Mouse (Mus musculus) MN1 (cell line): ENCODE results near the gene Ak2.
A peak's percentile ranks its signal among the peaks of the same experiment; 100 is the strongest.

Source experiments
- DNase-seq: peaks from one replicate; pipeline ENCODE4 v3.0.0-alpha.2; 2016; ENCODE audit warnings: low spot score

Gene Ak2

DNA sequence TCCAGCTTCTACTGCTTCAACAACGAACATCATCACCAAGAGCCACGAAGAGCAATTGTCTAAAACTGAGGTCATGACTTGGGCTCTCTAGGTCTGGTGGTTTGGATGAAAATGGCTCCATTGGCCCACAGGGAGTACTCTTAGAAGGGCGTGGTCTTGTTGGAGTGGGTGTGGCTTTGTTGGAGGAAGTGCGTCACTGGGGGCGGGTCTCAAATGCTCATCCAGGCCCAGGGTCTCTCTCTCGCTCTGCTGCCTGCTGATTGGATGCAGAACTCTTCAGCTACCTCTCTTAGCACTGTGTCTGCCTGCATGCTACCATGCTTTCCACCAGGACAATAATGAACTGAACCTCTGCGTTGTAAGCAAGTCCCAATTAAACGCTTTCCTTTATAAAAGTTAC lies 17.1 kb upstream of the Ak2 start:
- no peak for DNase-seq

DNA sequence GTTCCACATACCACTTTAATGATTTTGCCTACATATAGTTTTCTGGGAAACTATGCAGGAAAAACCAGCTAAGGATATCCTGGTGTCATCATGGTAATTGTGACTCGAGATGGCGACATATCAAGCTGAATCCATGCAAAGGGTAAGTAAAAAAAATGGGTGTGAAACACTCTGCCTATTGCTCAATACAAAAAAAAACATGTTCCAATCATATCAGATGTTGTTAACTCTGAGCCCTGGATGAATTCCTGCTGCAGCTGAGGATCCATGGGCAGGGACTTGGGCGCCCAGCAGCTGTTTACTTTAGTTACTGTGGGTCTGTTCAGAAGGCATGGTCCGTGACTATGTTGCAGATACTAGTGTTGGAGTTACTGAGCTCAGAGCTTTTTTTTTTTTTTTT lies 15.2 kb upstream of the Ak2 start:
- DNase-seq: no peak

DNA sequence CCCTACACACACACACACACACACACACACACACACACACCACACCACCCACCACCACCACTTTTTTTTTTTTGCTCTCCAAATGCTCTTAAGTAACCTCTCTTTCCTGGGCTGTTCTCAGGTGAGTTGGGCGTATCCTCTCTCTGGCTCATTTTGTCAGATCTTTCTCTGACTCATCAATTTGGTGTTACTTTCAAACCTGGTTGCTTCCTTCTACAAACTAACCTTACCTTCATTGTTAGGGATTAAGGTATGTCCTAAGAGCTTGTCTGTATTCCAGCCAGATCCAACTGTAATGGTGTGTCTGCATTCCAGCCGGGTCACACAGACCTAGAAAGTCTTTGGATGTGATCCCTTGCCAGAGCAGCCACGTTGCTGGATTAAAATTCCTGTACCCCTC lies 14.5 kb upstream of the Ak2 start:
- DNase-seq: no peak

DNA sequence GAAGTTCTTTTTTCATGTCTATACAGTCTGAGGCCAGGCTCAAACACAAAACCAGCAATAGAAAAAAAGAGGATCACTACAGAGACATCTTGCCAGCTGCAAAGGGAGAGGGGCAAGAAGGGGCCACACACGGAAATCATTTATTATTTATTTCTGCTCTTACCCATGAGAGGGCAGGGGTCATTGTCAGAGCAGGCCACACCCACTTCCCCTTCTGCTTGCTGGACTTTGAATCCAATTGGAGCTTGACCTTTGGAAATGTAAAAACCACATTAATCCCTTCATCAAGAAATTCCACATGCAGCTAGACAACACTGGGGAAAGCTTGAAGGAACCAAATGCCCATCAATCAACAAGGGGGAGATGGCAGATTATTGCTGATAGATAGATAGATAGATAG lies 13.1 kb upstream of the Ak2 start:
- no peak for DNase-seq

DNA sequence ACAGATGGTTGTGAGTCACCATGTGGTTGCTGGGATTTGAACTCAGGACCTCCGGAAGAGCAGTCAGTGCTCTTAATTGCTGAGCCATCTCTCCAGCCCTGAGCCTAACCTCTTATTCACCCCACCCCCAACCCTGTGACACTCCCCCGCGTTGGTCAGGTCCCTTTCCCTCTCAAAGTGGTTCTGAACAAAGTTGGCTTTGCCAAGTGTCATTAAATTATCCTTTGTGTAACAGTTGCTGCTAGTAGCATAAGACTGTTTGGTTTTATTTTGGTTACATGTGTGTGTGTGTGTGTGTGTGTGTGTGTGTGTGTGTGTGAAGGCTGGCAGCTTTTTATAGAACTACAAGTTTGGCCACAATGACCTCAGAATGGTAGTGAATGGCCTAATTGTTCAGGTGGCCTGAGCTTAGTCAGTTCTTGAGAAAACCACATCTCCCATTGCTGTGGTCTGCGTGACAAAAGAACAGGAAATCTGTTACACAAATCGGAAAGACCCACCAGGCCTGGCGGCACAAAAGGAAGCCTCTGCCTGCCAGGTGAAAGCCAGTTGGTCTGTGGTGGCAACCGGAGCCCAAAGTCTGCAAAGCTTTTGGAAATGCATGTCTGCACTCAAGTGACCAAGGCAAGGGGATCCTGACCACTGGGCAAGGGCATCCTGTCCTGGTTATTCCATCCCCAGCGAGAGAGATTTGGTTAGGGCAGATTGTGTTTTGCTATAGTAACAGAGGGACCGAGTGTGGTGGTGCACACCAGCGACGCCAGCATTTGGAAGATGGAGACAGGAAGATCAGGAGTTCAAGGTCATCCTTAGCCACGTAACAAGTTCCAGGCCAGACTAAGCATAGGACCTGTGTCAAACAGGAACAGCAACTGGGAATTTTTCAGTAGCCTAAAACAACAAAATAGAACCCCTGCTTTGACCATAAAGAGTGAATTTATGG lies 10.6 kb upstream of the Ak2 start:
- DNase-seq: no peak

DNA sequence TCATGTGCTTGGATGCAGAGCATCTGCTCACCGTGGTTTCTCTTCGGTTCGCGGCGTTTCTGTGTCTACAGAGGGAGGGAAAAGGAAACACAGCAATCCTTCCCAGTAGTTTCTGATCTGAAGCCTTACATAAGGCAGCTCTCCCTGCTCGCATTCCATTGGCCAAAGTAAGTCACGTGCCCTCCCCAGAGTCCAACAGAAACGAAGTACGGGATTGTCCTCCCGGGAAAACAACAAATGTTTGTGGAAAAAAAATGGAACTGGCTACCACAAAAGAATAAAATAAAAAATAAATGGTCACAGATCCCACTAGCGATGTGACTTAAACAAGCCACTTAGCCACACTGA lies 10.0 kb upstream of the Ak2 start:
- DNase-seq: no peak

DNA sequence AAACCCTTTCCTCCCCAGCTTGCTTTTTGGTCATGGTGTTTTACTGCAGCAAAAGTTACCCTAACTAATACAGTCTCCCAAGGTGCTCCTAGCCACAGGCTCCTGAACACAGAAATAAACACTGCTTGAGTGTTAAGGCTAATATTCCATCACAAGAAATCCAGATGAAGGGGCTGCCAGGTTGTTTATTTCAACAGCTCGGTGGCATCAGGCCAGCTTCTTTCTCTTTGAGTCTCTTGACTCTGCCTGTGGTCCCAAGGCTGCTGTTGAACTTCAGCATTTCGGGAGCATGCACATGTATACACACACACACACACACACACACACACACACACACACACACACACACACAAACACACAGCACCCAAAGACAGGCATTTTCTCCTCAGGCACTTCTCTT lies 8.6 kb upstream of the Ak2 start:
- DNase-seq: no peak

DNA sequence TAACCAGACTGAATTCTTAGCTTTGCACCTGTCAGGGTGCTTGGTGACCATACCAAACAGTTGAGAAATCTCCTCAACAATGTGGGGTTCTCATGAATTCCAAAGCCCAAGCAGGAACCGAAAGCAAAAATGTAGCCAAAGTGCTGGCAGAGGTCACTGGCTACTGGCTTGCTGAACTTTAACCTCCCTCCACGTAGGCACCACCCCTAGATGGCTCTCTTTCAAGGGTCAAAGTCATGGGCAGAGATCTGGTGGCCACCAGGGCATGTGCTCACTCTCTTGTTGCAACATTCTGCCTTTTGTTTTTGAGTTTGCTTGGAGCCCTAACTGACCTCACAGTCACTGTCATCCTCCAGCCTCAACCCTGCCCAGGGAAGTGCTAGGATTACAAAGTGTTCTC lies 8.1 kb upstream of the Ak2 start:
- DNase-seq: no peak

DNA sequence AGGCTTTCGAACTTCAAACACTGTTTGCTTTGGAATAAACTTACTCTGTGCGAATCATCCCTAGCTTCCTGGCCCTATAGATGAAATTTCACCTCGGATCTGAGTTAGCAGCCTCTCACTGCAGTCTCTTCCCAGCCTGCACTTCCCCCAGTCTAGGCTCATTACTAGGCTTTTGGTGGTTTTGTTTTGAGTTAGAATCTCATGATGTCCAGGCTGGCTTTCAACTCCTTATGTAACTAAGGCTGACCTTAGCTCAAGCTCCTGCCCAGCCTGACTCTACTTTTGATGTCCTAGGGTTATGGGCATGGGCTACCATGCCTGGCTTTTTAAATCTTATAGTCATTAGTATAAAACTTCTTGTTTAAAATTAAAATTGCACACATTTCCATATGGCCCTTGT lies 7.2 kb upstream of the Ak2 start:
- no peak for DNase-seq

DNA sequence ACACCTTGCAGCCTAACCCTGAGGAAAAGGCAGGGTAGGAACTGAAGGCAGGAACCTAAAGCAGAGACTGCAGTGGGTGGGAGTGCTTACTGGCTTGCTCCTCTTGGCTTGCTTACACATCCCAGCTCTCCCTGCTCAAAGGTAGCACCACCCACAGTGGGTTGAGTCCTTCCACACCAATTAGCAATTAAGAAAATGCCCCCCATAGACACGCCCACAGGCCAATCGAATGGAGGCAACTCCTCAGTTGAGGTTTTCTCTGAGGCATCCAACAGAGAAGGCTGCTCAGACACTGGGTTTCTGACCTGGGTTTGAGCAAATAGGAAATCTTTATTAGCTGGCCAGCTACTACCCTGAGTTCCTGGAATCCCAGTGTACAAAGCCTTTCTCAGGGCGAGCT lies 2.8 kb upstream of the Ak2 start:
- no peak for DNase-seq

DNA sequence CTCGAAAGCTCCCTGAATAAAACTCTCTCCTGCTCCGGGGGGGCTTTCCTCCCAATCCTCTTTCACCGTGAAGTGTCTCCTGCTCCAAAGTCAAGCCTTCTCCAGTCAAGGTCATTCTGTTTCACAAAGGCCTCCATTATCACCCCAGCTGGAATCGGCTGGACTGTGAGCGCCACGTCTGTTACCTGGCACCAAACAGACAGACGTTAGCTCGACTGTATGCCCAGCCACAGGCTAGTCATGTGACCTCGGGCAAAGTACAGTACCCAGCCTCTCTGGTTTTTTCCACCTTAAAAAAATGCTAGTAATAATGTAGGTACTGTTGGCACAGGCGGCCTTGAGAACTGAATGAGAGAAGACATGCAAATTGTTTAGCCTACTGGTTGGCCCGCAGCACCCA lies 2.1 kb upstream of the Ak2 start:
- no peak for DNase-seq

DNA sequence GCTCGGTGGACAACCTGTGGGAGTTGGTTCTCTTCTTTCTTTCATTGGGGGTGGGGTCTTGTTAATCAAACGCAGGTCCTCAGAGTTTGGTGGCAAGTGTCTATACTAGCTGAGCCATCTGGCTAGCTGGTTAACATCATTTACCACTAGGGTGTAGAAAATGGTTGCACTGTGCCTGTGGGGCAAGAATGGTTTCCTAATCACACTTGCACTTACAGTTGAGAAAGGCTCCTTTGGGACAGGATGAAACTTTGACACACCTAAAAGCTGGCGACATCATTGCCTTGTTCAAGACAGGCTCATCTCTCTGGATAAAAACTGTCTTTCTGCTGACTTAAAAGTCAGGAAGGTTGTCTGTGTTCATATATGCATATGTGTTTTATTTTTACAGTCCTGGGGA lies 418 bp downstream of the Ak2 start:
- DNase-seq: no peak

DNA sequence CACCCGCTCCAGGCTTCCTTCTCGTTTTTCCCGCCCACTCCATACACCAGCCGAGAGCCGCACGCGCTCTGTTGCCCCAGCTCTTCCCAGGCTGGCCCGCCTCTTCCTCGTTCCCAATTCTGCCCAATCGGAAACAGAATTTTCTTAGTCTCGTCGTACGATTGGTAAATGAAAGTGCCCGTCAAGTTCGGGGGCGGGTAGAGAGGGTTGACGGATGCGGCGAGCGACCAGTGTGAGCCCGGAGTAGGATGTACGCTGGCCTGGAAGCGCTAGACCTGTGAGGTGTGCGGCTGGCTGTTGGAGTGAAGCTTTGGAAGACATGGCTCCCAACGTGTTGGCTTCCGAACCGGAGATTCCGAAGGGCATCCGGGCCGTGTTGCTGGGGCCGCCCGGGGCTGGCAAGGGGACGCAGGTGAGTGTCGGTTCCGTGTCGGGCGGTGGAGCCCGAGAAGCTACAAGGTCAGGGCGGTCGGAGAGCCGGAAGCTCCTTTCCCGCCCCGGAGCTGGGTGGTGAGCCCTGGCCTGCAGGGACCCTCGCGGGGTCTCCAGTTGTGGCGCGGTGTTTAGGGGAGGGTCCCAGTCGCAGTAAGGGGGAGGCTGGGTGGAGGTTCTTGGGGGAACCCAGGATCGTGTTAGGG lies 1.4 kb downstream of the Ak2 start:
- peak; percentile 99 for DNase-seq

DNA sequence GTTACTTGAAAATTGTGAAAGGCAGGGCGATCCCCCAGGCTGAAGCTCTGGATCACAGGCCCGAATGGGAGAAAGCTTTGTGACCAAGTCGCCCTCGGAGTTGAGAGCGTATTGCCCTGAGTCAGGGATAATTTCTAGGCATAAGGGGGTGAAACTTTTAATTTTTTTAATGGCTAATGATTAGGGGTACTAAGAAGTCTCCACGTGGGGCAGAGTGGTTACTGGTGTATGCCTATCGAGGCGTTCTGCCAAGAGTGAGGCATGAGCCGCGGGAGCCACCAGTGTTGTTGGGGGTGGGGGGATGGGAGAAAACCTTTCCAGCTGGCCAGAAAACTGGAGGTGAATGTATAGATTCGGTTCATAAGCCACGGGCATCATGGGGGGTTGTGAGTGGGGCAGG lies 1.9 kb downstream of the Ak2 start:
- peak; percentile 67 for DNase-seq

DNA sequence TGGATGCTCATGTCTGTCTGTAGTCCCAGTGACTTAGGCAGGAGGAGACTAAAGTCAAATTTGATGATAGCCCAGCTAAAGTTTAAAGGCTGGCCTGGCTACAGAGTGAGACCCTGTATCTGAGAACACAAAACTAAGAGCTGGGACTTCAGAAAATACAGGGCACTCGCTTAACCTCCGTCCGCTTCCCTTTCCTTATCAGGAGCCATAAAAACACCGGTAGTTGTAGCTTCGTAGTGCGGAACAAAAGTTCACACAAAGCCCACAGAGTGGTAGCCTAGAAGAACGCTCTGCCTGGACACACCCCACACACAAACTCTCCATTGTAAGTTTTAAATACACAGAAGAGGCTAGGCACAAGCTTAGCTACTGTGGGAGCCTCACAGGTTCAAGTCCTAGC lies 3.5 kb downstream of the Ak2 start:
- no peak for DNase-seq

DNA sequence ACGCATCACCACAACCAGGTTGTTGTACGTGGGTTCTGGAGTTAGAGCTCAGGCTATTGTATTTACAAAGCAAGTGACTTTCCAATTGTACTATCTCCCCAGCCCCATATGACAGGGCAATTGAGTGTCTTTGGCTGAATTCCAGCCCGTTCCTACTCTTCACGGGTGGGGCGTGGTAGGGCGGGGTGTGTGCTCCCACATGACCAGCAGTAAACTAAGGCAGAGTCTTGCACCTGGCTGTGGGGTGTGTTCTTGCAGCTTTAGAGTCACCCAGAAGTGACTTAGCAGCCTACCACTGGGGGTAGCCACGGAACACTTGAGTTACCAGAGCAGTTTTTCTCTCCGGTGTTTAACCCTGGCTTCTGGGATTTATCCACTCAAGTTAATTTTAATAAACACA lies 5.5 kb downstream of the Ak2 start:
- DNase-seq: peak; percentile 66

DNA sequence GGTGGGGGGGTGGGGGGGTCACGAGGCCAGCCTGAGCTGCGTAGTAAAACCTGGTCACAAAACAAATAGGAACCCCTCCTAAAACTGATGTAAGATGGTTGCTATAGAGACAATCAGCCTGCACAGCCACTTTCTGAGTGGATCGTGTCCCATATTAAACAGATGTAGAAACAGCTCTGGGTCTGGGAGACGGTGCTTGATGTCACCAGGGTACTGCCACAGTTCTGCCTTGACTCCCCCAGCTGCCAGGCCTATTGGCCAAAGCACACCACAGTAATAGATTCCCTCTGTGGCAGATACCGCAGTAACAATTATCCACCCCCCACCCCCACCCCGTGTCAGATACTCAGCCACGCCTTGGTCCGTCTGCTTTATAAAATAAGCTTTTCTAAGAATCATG lies 6.6 kb downstream of the Ak2 start:
- peak; percentile 79 for DNase-seq

DNA sequence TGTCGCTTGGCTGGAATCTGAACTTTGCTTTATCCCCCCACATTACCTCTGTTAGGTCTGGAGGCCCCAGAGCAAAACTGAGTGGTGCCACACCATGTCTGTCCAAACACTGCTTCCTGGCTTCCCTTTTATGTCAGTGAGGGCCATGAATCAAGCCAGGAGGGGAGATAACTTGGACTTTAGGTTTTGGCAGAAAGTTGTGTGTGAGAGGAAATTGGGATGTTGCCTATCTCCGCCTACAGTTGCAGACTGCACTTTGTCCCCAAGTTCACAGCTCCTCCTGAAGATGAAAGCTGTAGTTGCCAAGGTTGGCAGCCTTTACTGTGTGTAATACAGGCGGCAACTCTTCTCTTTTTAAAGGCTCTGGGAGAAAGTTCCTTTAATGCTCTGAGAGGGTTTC lies 9.0 kb downstream of the Ak2 start:
- no peak for DNase-seq

DNA sequence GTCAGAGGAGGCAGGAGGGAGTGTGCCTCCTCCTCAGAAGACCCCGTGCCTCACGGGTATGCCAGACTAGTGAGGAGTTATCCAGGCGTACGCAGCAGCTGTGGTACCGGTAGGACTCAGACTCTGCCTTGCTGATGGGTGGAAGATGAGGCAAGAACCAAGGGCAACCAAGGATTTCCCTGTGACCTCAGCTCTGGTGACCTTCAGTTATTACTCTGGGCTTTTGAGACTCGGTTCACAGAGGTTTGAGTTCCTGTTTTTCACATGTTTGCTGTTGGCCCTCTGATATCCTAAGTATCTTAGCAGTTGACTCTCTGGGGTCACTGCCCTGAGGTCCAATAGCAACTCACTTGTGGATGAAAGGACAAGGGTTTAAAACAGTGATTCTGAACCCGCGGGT lies 12.0 kb downstream of the Ak2 start:
- no peak for DNase-seq

DNA sequence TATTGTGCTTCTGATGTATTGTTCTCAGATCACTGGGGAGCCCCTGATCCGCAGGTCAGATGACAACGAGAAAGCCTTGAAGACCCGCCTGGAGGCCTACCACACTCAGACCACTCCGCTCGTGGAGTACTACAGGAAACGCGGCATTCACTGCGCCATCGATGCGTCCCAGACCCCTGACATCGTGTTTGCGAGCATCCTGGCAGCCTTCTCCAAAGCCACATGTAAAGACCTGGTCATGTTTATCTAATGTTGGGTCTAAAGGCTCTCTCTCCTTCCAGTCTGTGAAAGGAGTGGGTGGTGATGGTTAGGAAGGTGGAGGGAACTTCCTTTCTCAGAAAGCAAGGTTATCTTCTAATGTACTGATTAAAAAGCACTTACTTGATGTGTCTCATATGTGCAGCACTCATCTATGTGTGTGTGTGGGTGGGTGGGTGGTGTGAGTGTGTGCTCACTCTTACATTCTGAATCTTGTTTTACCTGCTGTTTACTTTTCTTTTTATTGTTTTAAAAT lies 16.3 kb downstream of the Ak2 start:
- DNase-seq: no peak

DNA sequence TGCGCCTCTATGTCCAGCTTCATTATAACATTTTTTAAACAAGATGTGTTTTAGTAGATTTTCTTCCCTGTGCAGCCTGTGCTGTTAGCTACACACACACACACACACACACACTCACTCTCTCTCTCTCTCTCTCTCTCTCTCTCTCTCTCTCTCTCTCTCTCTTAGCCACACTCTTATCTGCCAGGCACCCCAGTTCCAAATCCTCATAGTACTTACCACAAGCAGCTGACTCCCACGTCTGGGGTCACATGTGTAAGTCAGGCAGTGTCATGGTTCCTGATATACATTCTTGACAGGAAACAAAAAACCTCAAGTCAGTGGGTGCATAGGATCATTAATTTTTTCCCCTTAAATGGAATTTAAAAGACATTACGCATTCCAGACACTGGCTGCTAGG lies 16.9 kb downstream of the Ak2 start:
- peak; percentile 32 for DNase-seq

DNA sequence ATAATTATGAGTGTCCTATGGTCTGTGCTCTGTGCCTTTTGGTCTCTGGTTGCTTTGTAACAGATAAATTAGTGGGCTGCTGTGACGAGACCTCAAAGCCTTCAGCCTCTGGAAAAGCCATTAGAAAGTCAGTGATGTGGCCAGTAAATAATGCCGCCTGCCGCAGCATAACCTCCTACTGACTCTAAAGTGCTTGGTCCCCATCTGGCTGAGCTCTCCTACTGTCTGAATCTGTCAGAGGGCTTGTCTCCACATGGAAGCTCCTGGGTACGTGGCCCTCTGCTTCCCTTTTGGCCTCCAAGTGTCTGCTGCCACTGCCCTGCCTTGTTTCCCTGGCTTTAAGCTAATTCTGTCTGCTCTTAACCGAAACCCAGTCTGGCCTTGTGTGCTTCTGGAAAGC lies 17.8 kb downstream of the Ak2 start:
- peak; percentile 73 for DNase-seq

DNA sequence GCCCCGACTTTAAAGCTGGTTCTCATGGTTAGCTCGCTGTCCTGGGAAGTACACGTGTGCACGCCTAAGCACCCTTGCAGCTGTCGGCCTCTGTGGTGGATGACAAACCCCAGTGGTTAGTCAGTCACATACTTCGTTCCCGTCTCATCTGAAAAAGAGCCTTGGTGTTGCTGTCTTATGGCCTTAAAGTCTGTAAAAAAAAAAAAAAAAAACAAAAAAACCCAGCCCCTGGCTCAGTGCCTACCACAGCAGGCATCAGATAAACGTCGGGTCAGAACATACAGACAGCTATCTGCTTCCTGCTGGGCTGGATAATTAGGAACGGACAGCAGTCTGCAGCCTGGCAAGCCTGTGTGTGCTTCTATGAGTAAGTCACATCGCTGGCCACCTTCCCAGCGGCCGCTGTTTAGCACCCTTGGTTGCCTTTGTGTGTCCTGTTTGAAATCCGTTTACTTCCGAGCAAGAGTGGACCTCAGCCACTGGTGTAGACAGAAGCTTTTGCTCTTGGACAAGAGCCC lies 19.9 kb downstream of the Ak2 start:
- peak; percentile 95 for DNase-seq
